Mouse (Mus musculus): ENCODE measurements at regions not wholly inside any gene's neighbourhood (a gene's known extent, or its start where the extent isn't known, plus 50 kb on each side); places are given as distances from the start of the nearest gene placed in this dataset.

GRCm38 (mm10) chr16:7978466-7978865 lies 446.5 kb downstream of the Tmem114 start:
- H3K4me3 ChIP-seq, result no peak overlapping the region
- intact Hi-C loops (cut with DNase I), result no loop called here
- H3K27ac ChIP-seq, result no peak overlapping the region
- TF ChIP-seq CTCF (IDR thresholded peaks at IDR 0.05), result no peak
- no peak for DNase-seq (ENCODE audit: extremely low spot score in 1 of 2, low spot score in 2 of 2)

GRCm38 (mm10) chr16:7951616-7952015 lies 473.3 kb downstream of the Tmem114 start:
- DNase-seq (ENCODE audit: extremely low spot score in 1 of 2, low spot score in 2 of 2), result no peak
- Histone ChIP-seq H3K4me3 (no peak overlapping the region), H3K27ac (no peak overlapping the region)
- TF ChIP-seq CTCF (IDR thresholded peaks at IDR 0.05), result no peak
- intact Hi-C loops (cut with DNase I), result no loop called here

GRCm38 (mm10) chr16:7942333-7942732 lies 482.6 kb downstream of the Tmem114 start:
- H3K27ac ChIP-seq, result no peak overlapping the region
- no peak overlapping the region for H3K4me3 ChIP-seq
- DNase-seq (ENCODE audit: extremely low spot score in 1 of 2, low spot score in 2 of 2), result no peak
- TF ChIP-seq CTCF (IDR thresholded peaks at IDR 0.05), result no peak
- intact Hi-C loops (cut with DNase I), result no loop called here

- Histone ChIP-seq H3K4me3 (no peak overlapping the region), H3K27ac (no peak overlapping the region)
- intact Hi-C loops (cut with DNase I), result no loop called here
- no peak for TF ChIP-seq CTCF (IDR thresholded peaks at IDR 0.05)
- DNase-seq (ENCODE audit: extremely low spot score in 1 of 2, low spot score in 2 of 2), result no peak
Measured at GRCm38 (mm10) chr16:7937167-7937566, 487.8 kb downstream of the Tmem114 start.

GRCm38 (mm10) chr16:7932322-7932721 lies 492.6 kb downstream of the Tmem114 start:
- TF ChIP-seq CTCF (IDR thresholded peaks at IDR 0.05), result peak; percentile 57
- H3K27ac ChIP-seq, result no peak overlapping the region
- intact Hi-C loops (cut with DNase I), result no loop called here
- no peak overlapping the region for H3K4me3 ChIP-seq
- no peak for DNase-seq (ENCODE audit: extremely low spot score in 1 of 2, low spot score in 2 of 2)

- no peak for DNase-seq (ENCODE audit: extremely low spot score in 1 of 2, low spot score in 2 of 2)
- intact Hi-C loops (cut with DNase I), result no loop called here
- H3K4me3 ChIP-seq, result no peak overlapping the region
- TF ChIP-seq CTCF (IDR thresholded peaks at IDR 0.05), result no peak
- no peak overlapping the region for H3K27ac ChIP-seq
Measured at GRCm38 (mm10) chr16:7931676-7932075, 493.3 kb downstream of the Tmem114 start.

GRCm38 (mm10) chr16:7929112-7929511 lies 495.8 kb downstream of the Tmem114 start:
- peak in 1 of 2 experiments; percentile 16 for DNase-seq (ENCODE audit: extremely low spot score in 1 of 2, low spot score in 2 of 2)
- no peak overlapping the region for H3K4me3 ChIP-seq

GRCm38 (mm10) chr16:7928391-7928935 lies 496.5 kb downstream of the Tmem114 start:
- peak; percentile 32 to 48 for DNase-seq (ENCODE audit: extremely low spot score in 1 of 2, low spot score in 2 of 2)
- intact Hi-C loops (cut with DNase I), result loop anchor here (2.0 to 5.0 kb wide), 2 partner anchors 80 to 511 kb away; no protein-coding TSS in a partner anchor
- Histone ChIP-seq H3K4me3 (no peak overlapping the region), H3K27ac (no peak overlapping the region)
- no peak for TF ChIP-seq CTCF (IDR thresholded peaks at IDR 0.05)

More at GRCm38 (mm10) chr16:7929112-7929511, 495.8 kb downstream of the Tmem114 start:
- H3K27ac ChIP-seq, result no peak overlapping the region
- no peak for TF ChIP-seq CTCF (IDR thresholded peaks at IDR 0.05)
- intact Hi-C loops (cut with DNase I), result loop anchor here (2.0 to 5.0 kb wide), 2 partner anchors 80 to 512 kb away; no protein-coding TSS in a partner anchor

GRCm38 (mm10) chr16:7927756-7928155 lies 497.2 kb downstream of the Tmem114 start:
- Histone ChIP-seq H3K4me3 (no peak overlapping the region), H3K27ac (no peak overlapping the region)
- no peak for DNase-seq (ENCODE audit: extremely low spot score in 1 of 2, low spot score in 2 of 2)
- intact Hi-C loops (cut with DNase I), result loop anchor here (2.0 to 5.0 kb wide), 2 partner anchors 81 to 510 kb away; no protein-coding TSS in a partner anchor
- no peak for TF ChIP-seq CTCF (IDR thresholded peaks at IDR 0.05)

GRCm38 (mm10) chr16:7895786-7896185 lies 529.1 kb downstream of the Tmem114 start:
- intact Hi-C loops (cut with DNase I), result no loop called here
- no peak for DNase-seq (ENCODE audit: extremely low spot score in 1 of 2, low spot score in 2 of 2)
- no peak for TF ChIP-seq CTCF (IDR thresholded peaks at IDR 0.05)

GRCm38 (mm10) chr16:7892799-7893198 lies 532.1 kb downstream of the Tmem114 start:
- peak in 1 of 2 experiments; percentile 18 for DNase-seq (ENCODE audit: extremely low spot score in 1 of 2, low spot score in 2 of 2)
- no peak for TF ChIP-seq CTCF (IDR thresholded peaks at IDR 0.05)
- intact Hi-C loops (cut with DNase I), result no loop called here
- Histone ChIP-seq H3K27ac (no peak overlapping the region), H3K4me3 (no peak overlapping the region)

More at GRCm38 (mm10) chr16:7895786-7896185, 529.1 kb downstream of the Tmem114 start:
- Histone ChIP-seq H3K27ac (no peak overlapping the region), H3K4me3 (no peak overlapping the region)

- no peak for TF ChIP-seq CTCF (IDR thresholded peaks at IDR 0.05)
- intact Hi-C loops (cut with DNase I), result no loop called here
Measured at GRCm38 (mm10) chr16:7863406-7863805, 561.5 kb downstream of the Tmem114 start.

GRCm38 (mm10) chr16:7839139-7839538 lies 585.8 kb downstream of the Tmem114 start:
- no peak overlapping the region; the same call in 1 of the 2 replicates for H3K27ac ChIP-seq
- H3K4me3 ChIP-seq, result no peak overlapping the region
- intact Hi-C loops (cut with DNase I), result no loop called here
- no peak for TF ChIP-seq CTCF (IDR thresholded peaks at IDR 0.05)
- no peak for DNase-seq (ENCODE audit: extremely low spot score in 1 of 2, low spot score in 2 of 2)

More at GRCm38 (mm10) chr16:7863406-7863805, 561.5 kb downstream of the Tmem114 start:
- H3K27ac ChIP-seq, result no peak overlapping the region
- no peak for DNase-seq (ENCODE audit: extremely low spot score in 1 of 2, low spot score in 2 of 2)
- H3K4me3 ChIP-seq, result no peak overlapping the region
